Mouse (Mus musculus): ENCODE measurements around the gene Trip6.

Trip6 gene

DNA sequence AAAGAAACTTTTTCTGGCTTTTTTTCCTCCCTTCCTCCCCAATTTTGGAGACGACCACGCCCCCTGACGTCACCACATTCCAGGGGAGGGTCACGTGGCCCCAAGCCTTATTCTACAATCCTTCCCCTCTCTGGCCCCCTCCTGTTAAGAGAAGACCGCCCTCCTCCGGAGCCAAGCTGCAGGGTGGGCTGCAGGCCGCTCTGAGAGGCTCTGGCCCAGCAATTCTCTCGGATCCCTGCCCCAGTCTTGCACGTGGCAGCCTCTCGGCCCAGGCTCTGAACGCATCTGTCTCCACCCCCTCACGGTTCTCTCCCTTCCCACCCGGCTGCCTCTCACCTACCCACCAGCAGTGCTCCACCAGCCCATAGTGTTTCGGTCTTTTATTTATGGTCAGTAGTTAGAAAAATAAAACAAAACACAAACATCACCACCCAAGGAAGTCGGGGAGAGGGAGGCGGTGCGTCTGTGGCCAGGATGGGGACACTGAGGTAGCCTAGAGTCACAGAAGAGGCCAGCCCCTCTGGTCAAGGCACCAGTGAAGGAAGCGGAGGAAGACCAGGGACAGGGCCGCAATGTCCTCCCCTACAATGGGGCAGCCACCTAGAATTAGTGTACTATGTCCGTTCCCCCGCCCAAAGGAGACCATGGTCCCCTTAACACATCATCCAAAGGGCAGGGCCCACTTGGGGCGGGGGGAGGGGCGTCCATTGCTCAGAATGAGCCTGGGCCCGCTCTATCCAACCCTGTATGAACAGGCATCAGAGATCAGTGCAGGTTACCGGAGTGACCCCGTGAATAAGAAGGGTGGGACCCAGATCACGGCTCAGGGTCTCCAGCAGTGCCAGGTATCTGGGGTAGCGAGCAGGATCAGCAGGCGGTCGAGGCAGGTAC, at the start of gene Trip6:
Gene Trip6 (minus strand): TSS at position 212 of the 891 bp plus-strand sequence.
- no peak for DNase-seq (ENCODE audit: low read depth in 2 of 2, low spot score in 2 of 2)

- DNase-seq (ENCODE audit: low read depth in 2 of 2, low spot score in 2 of 2): no peak
Observed at GRCm38 (mm10) chr5:137358382-137358781, 44.2 kb upstream of the Trip6 start.

- DNase-seq (ENCODE audit: low read depth in 2 of 2, low spot score in 2 of 2): no peak
Observed at GRCm38 (mm10) chr5:137354091-137354490, 39.9 kb upstream of the Trip6 start.

DNA sequence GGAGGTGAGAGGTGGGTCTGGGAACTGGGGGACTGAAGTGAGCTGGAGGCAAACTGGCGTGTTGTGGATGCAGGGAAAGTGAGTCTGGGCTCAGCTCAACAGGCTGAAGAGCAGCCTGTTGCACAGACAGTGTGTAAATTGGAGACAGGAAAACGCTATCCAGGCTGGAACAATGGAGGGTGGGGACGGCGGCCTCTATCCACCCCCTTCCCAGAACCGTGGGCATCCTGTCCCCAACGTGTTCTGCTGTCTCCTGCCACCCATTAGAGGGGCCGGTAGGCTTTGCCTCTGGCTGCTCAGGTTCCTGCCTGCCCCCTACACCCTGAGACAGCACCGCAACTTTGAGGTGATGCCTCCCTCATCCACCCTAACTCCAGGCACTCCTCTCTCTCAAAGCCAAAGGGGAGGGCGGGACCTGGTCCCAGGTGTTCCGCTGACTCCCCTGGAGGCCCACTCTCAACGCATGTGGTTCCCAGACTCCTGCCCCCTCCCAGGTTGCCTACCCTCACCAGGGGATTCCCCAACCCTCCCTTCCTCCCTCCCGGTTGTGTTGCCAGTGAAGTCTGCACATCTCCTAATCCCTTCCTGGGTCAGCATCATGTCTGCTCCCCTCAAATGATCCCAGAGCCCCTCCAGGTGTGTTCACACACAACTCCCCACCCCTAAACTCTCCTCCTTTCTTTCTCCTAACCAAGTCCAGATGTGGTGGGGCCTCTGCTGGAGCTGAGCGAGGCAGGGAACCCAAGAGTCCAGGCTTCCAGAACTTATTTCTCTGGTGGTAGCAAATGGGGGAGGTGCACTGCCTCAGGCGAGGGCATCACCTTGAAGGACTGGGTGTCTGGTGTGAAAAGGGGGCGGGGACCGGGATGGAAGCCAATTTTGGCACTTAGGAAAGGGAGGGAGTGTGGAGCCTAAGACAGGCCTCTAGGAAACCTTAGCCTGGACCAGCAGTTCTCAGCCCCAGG, 38.1 kb upstream of the Trip6 start:
- no peak for DNase-seq (ENCODE audit: low read depth in 2 of 2, low spot score in 2 of 2)

- DNase-seq (ENCODE audit: low read depth in 2 of 2, low spot score in 2 of 2): no peak
Observed at GRCm38 (mm10) chr5:137351394-137351793, 37.2 kb upstream of the Trip6 start.

DNA sequence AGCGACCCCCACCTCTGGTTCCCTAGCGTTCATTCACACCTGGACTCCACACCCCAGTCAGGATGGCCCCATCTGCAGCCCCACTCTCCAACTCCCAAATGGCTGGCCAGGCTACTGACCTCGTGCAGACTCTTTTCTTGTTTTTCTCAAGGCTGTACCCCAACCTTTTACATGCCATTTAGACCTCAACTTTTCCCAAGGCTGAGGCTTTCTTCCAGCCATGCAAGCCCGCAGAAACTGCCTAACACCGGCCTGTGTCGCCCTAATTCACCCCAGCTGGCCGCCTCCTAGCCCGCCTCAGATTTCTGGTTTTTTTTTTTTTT, 36.8 kb upstream of the Trip6 start:
- DNase-seq (ENCODE audit: low read depth in 2 of 2, low spot score in 2 of 2): no peak

DNA sequence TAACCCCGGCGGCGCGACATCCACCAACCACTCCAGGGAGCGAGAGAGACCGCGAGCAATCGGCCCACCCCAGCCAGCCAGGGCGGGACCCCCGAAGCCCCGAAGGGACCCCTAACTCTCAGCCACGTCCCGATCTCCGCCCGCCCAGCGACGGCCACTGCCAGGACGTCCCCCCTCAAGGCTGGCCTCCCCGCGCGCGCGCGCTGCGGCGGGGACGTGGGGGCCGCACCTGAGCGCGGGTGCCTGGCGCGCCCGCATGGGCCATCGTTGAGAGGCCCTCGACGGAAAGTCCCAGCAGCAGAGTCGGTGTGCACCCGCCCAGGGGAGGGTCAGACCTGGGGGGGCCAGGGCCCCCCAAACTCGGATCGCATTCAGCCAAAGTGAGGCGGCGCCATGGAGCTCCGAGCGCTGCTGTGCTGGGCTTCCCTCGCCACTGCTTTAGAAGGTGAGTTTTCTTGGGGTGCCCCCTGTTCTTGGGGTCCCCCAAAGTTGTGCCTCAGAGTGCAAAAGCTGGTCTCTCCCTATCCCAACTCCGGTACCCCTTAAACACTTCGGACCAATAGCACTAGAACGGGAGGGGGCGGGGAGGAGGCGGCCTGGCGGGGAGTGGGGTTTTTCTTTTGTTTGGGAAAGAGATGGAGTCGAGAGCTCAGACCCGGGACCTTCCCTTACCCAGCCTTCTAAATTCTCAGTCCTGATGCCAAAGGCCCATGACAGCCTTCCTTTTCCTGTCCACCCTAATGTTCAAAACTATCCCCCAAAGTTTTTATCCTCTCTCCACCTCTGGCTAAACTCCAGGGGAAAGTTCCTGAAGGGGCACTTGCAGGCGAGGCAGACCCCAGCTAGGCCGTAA, 36.2 kb upstream of the Trip6 start:
- DNase-seq (ENCODE audit: low read depth in 2 of 2, low spot score in 2 of 2): no peak

DNA sequence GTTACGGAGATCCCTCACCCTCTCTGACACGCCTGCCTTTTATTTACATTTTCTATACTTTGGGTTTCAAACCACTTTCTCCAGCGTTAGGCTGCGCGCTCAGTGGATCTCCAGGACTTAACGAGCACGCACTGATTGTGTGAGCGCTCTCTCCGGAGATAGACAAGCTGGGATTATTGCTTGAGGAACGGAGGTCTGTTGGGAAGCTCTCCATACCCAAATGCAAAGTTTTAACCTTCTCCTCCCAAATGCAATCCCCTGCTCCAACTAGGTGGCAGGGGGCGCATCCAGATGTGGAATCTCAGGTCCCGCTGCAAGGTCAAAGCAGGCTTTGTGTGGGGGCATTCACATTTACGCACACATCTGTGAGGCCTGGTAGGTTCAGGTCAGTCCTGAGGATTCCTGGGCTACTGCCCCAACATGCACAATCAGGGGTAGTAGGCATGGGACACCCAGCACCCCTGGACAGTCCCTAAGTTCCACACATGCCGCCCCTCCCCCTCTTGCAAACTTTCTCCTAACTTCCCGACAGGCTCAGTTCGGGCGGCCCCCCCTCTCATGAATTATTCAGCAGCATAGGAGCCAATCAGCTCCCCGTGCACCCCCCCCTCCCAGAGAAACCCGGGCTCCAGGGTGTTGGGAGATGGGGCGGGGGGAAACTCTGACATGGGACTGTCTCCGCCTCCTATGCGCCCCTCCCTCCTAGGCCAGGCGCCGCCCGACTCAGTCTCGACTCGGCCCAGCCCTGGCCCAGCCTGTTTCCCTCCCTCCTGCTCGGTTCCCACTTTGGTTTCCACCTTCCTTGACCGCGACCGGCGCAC, 35.4 kb upstream of the Trip6 start, which contains the start of gene Ephb4:
Gene Ephb4 (plus strand): TSS at position 726 of the 821 bp plus-strand sequence.
- no peak for DNase-seq (ENCODE audit: low read depth in 2 of 2, low spot score in 2 of 2)

- no peak for DNase-seq (ENCODE audit: low read depth in 2 of 2, low spot score in 2 of 2)
Observed at GRCm38 (mm10) chr5:137348482-137349383, 34.5 kb upstream of the Trip6 start.

- no peak for DNase-seq (ENCODE audit: low read depth in 2 of 2, low spot score in 2 of 2)
Observed at GRCm38 (mm10) chr5:137347856-137348255, 33.7 kb upstream of the Trip6 start.

DNA sequence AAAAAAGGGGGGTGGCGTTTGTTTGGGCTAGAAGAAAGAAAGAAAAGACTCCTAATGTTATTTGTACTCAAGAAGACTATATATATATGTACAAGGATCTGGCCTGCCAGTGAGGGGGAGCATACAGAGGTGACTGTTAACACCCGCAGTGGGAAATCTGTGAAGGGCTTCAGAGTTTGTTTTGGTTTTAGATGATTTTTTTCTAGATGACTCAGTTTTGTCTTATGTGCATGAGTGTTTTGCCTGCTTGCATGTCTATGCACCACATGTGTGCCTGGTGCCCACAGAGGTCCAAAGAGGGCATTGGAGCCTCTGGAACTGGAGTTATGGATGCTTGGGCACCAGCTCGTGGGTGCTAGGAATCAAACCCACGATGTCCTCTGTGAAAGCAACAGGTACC, 32.8 kb upstream of the Trip6 start:
- no peak for DNase-seq (ENCODE audit: low read depth in 2 of 2, low spot score in 2 of 2)

GRCm38 (mm10) chr5:137346388-137346787, 32.2 kb upstream of the Trip6 start:
- no peak for DNase-seq (ENCODE audit: low read depth in 2 of 2, low spot score in 2 of 2)

DNA sequence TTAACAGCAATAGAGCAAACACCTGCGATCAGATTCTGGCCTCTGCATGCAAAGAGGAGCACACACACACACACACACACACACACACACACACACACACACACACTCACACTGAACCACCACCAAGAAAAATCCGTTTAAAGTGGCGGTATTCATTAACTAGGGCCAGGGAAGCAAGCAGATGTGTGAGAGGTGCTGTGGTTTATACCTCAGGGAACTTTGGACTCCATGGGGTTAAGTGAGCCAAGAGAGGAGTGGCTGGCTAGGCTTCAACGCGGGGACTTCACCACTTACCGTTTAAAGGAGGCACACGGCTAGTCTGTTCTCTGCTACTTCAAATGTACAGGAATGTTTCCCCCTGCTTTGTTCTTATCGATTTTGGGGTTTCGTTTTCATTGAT, 31.6 kb upstream of the Trip6 start:
- DNase-seq (ENCODE audit: low read depth in 2 of 2, low spot score in 2 of 2): no peak

DNA sequence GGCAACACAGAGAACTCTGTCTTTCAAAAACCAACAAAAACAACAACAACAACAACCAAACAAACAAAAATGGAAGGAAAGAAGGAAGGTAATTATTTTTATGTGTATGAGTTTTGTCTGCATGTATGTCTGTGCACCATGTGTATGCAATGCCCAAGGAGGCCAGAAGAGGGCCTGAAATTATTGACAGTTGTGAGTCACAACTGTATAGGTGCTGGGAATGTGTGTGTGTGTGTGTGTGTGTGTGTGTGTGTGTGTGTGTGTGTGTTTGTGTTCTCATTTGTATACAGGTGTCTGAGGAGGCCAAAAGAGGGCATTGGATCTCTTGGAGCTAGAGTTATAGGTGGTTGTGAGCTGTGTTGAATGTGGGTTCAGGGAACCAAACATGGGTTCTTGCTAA, 29.7 kb upstream of the Trip6 start:
- DNase-seq (ENCODE audit: low read depth in 2 of 2, low spot score in 2 of 2): no peak

DNA sequence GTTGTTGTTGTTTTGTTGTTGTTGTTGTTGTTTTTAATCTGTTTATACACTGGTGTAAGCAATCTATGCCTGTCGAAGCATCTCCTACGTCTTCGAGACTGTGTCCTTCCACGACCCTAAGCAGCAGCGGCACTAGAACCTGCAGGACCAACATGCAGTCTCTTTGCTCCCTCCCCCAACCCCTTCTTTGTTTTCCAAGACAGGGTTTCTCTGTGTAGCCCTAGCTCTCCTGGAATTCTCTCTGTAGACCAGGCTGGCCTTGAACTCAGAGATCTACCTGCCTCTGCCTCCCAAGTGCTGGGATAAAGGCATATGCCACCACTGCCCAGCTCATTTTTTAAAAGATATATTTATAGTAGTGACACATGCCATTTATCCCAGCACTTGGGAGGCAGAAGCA, 29.2 kb upstream of the Trip6 start:
- no peak for DNase-seq (ENCODE audit: low read depth in 2 of 2, low spot score in 2 of 2)

DNA sequence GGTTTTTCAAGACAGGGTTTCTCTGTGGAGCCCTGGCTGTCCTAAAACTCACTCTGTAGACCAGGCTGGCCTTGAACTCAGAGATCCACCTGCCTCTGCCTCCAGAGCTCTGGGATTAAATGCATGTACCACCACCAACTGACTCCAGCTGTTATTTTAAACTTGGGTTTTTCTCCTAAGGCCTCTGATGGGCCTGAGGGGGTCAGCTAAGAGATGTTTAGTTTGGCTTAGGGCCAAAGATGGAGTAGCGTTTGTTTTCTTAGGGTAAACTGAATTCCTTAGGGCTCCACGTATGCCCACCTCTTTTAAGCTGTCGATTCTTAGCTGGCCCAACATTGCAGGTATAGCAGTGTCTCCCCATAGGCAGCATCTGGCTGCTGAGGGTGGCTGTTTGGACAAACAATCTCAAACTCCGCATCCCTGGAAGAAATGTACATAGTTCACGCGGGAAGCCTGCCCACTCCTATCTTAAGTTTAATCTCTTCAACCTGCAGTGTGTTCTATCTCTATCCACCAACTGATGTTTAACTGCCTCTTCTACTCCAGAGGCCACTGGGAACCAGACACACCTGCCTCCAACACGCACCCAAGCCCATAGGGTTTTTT, 28.3 kb upstream of the Trip6 start:
- no peak for DNase-seq (ENCODE audit: low read depth in 2 of 2, low spot score in 2 of 2)

- no peak for DNase-seq (ENCODE audit: low read depth in 2 of 2, low spot score in 2 of 2)
Observed at GRCm38 (mm10) chr5:137340222-137340621, 26.0 kb upstream of the Trip6 start.

- DNase-seq (ENCODE audit: low read depth in 2 of 2, low spot score in 2 of 2): no peak
Observed at GRCm38 (mm10) chr5:137339290-137339979, 25.2 kb upstream of the Trip6 start.

Measured in CD8-positive naive resting alpha-beta T cell, adult 2 months (primary cell).